Mouse (Mus musculus) E14TG2a.4 (cell line): Measurements from ENCODE around the gene Nrf1.

ENCODE experiments used
- CTCF ChIP-seq: conservative IDR thresholded peaks from 2 replicates; pipeline ENCODE4 v1.5.1; 2014; ENCODE audit warnings: low read length
- NANOG ChIP-seq: IDR thresholded peaks from 2 replicates; pipeline ENCODE4 v1.6.1; 2014; ENCODE audit warnings: borderline replicate concordance, low read length, mixed read lengths
- POU5F1 ChIP-seq: IDR thresholded peaks from 2 replicates; pipeline ENCODE4 v1.6.1; 2014; ENCODE audit warnings: low read length, borderline replicate concordance

DNA sequence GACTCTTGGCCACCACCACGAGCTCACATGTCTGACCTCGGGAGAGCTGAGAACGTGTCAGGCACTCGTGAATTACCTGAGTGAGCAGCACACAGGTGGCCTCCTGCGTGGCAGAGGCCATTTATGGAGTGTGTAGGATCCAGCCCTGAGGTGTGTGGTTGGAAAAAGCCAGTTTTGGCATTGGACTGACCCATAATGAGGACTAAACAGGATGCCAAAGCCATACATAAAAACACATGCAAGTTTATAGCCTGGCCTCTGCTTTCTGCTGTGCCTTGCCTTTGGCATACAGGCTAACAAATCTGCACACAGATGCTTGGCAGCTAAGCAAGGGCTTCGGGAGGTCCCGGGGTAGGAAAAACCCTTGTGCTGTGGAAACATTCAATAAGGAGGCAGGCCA, 38.6 kb upstream of the Nrf1 start:
- TF ChIP-seq CTCF (no peak), NANOG (no peak), POU5F1 (no peak)
